Mouse (Mus musculus): ENCODE data around the gene Gm21209. TPM values are rescaled to one million over a fixed set of nuclear protein-coding genes. Genes with fewer than 3 reads are reported as not detected.
"Not testable (repeated sequence)": the region's sequence is repeated elsewhere in the genome, so short reads cannot be mapped to it uniquely, and the experiment has no call there.

Gm21209 gene
- polyA plus RNA-seq (2015; fragmentation: Nextera tagmentation; extraction: Ambion mirVana), result not detected in 2 replicates

GRCm38 (mm10) chrY:49570856-49571255 lies at the start of gene Gm21209:
Gm21209 (plus strand) TSS chrY:49571156.
- WGBS, result no CpG with 5 or more reads among the region's 6 CpGs
- H3K9me3 ChIP-seq (replicated peaks); ATAC-seq (ENCODE audit: low FRiP score); H3K4me3 ChIP-seq (replicated peaks); H3K9ac ChIP-seq (replicated peaks); H3K27ac ChIP-seq (replicated peaks); H3K4me2 ChIP-seq; H3K27me3 ChIP-seq (replicated peaks); H3K36me3 ChIP-seq; H3K4me1 ChIP-seq: not testable (repeated sequence)

All from neural tube, embryonic 15.5 days (tissue).